Mouse (Mus musculus): ENCODE data around the gene Cdc123.

- TF ChIP-seq POLR2A (IDR thresholded peaks at IDR 0.05; ENCODE audit: borderline replicate concordance, insufficient read depth, low read length) (no peak), CTCF (IDR thresholded peaks at IDR 0.05; ENCODE audit: borderline replicate concordance, insufficient read depth, low read depth, low read length) (no peak)
Measured at GRCm38 (mm10) chr2:5762031-5762430, 82.9 kb downstream of the Cdc123 start.
